Mouse (Mus musculus) lung, embryonic 14.5 days (tissue): ENCODE measurements around the gene Abcf1. TPM values are rescaled to one million over a fixed set of nuclear protein-coding genes. Genes with fewer than 3 reads are reported as not detected.

ENCODE experiments used
- ATAC-seq: fragments of 200-750 bp; cut with Nextera tagmentation; 2 replicates; pipeline ENCODE4 v1.8.0; 2017; ENCODE audit warnings: mild to moderate bottlenecking, moderate TSS enrichment, moderate library complexity; ENCODE audit not compliant: insufficient read depth
- DNase-seq: peaks from one replicate; pipeline ENCODE4 v3.0.0-alpha.2; 2015
- H3K27ac ChIP-seq: fragments of 300-500 bp; sonication (generic); 2 replicates; pipeline ENCODE4 v1.5.1; 2014; ENCODE audit warnings: low read depth, mild to moderate bottlenecking, moderate library complexity
- H3K27me3 ChIP-seq: fragments of 300-500 bp; sonication (generic); 2 replicates; pipeline ENCODE4 v1.6.1; 2014; ENCODE audit warnings: low read length, control low read depth; ENCODE audit not compliant: insufficient read depth
- H3K36me3 ChIP-seq: fragments of 300-500 bp; sonication (generic); 2 replicates; pipeline ENCODE4 v1.6.1; 2014; ENCODE audit warnings: control low read depth; ENCODE audit not compliant: insufficient read depth
- H3K4me1 ChIP-seq: fragments of 300-500 bp; sonication (generic); 2 replicates; pipeline ENCODE4 v1.6.1; 2014; ENCODE audit warnings: antibody characterized with exemption, control low read depth; ENCODE audit not compliant: insufficient read depth
- H3K4me2 ChIP-seq: fragments of 300-500 bp; sonication (generic); 2 replicates; pipeline ENCODE4 v1.6.1; 2014; ENCODE audit warnings: mild to moderate bottlenecking
- H3K4me3 ChIP-seq: fragments of 300-500 bp; sonication (generic); 2 replicates; pipeline ENCODE4 v1.5.1; 2014; ENCODE audit warnings: low read depth, low read length
- H3K9ac ChIP-seq: fragments of 300-500 bp; sonication (generic); 2 replicates; pipeline ENCODE4 v1.6.1; 2014
- H3K9me3 ChIP-seq: fragments of 300-500 bp; sonication (generic); 2 replicates; pipeline ENCODE4 v1.6.1; 2016; ENCODE audit warnings: low read depth, low read length, control low read depth
- CTCF ChIP-seq: IDR thresholded peaks from 2 replicates; pipeline ENCODE4 v1.5.1; 2016; ENCODE audit warnings: antibody characterized with exemption, low read depth
- WGBS: fragments of 180-500 bp; shearing (Covaris S2); extraction: QIAGEN DNeasy Blood & Tissue Kit; methylation state at CpG from one replicate; pipeline ENCODE4 v1.1.7; 2014; 5-methylcytosine and 5-hydroxymethylcytosine counted together
- polyA plus RNA-seq: library from polyadenylated mRNA; unstranded; fragments of >200 nt; fragmentation: Nextera tagmentation; extraction: Ambion mirVana; gene quantifications from 2 replicates; pipeline ENCODE4 v1.2.1, GENCODE M21; 2014

Gene Abcf1
- polyA plus RNA-seq, 1 experiment from 2014 or later, result 86.6 TPM

DNA sequence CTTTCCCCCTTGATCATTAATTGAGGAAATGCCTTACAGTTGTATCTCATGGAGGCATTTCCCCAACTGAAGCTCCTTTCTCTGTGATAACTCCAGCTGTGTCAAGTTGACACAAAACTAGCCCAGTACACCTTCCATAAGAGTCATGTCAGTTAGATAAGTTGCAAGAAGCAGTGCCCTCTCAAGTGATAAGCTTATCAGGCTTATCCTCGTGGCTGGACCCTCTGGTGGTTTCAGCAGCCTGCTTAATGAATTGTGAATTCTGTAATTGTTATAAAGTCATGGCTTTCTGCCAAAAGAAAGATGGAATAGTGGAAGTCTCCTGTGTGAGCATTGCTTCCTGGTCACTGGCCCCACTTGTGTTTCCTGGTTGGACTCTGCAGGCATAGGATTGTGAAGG is 42.1 kb downstream of the Abcf1 start:
- TF ChIP-seq CTCF, result no peak
- Histone ChIP-seq H3K4me1 (no peaks in the 10 kb centered on the region), H3K9me3 (no peaks in the 10 kb centered on the region), H3K27ac (no peak overlapping the region), H3K27me3 (no peaks in the 10 kb centered on the region), H3K4me2 (no peak overlapping the region), H3K9ac (no peak overlapping the region), H3K4me3 (no peak overlapping the region), H3K36me3 (peaks cover 80% of the 10 kb centered on the region)
- ATAC-seq (no peak), DNase-seq (no peak)
- WGBS, result 28% methylated on average over 1 of the region's 1 CpGs

DNA sequence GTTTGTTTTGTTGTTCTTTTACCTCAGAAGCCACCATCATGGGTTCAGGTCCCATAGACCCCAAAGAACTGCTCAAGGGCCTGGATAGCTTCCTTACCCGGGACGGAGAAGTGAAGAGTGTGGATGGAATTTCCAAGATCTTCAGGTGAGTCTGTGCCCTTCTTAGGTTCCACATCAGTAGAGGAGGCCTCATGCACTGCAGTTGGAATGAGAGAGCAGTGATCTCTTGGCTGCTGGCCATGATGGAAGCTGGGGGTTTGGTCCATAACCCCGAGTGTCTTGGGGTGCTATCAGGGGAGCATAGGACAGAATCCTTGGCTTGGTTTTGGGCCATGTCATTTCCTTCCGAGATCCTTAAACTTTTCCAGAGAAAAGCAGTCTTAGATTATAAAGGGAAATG is 46.3 kb downstream of the Abcf1 start:
- Histone ChIP-seq H3K9me3 (no peaks in the 10 kb centered on the region), H3K4me1 (peaks cover 11% of the 10 kb centered on the region), H3K9ac (no peak overlapping the region), H3K4me3 (no peak overlapping the region), H3K36me3 (peaks cover 58% of the 10 kb centered on the region), H3K27me3 (no peaks in the 10 kb centered on the region), H3K27ac (no peak overlapping the region), H3K4me2 (no peak overlapping the region)
- ATAC-seq (no peak), DNase-seq (no peak)
- no peak for TF ChIP-seq CTCF
- WGBS, result 91% methylated on average over 4 of the region's 4 CpGs

DNA sequence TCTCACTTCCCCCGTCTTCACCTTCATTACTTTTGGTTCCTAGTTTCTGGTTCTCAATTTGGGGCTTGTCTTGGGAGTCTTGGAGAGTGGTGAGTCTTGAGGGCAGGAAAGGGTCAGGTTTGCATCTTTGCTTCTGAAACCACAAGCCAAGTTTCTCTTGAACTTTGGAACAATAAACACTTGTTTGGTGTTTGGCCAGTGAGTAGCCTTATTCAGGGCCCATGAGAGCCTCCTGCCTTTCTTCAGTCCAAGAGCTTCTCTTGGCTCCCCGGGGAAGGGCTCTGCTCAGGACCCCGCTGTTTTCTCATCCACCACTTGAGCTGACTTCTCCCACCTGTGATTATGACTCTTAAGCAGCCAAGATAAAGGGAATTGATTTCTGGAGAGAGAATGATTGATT is 47.0 kb downstream of the Abcf1 start:
- Histone ChIP-seq H3K4me3 (no peak overlapping the region), H3K36me3 (peaks cover 54% of the 10 kb centered on the region), H3K4me2 (no peak overlapping the region), H3K27me3 (no peaks in the 10 kb centered on the region), H3K9me3 (no peaks in the 10 kb centered on the region), H3K27ac (no peak overlapping the region), H3K9ac (no peak overlapping the region), H3K4me1 (peaks cover 11% of the 10 kb centered on the region)
- WGBS, result 84% methylated on average over 3 of the region's 3 CpGs
- DNase-seq, result no peak
- no peak for ATAC-seq
- TF ChIP-seq CTCF, result no peak

DNA sequence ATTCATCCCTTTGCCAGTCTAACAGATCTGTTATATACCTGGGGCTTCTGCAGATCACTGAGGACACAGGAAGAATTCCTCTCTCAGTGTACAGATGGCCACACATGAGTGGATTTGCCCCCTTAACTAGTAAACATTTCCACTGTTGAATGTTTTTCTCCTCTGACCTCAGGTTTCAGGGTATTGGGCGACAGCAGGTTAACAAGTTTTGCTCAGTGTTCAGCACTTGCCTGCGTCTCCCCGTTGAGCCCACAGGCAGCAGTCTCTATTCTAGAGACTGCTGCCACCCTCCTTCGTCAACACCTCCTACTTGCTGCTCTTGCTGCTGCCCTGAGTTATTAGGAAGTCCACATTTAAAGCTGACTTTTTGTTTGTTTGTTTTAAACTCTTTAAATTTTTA is 47.9 kb downstream of the Abcf1 start:
- H3K4me3 ChIP-seq, result no peak overlapping the region
- peaks cover 53% of the 10 kb centered on the region for H3K36me3 ChIP-seq
- no peak overlapping the region for H3K9ac ChIP-seq
- no peaks in the 10 kb centered on the region for H3K9me3 ChIP-seq
- 76% methylated on average over 4 of the region's 4 CpGs for WGBS
- H3K27me3 ChIP-seq, result no peaks in the 10 kb centered on the region
- no peak for ATAC-seq
- H3K4me1 ChIP-seq, result peaks cover 11% of the 10 kb centered on the region
- H3K4me2 ChIP-seq, result no peak overlapping the region
- no peak for DNase-seq
- H3K27ac ChIP-seq, result no peak overlapping the region
- no peak for TF ChIP-seq CTCF

DNA sequence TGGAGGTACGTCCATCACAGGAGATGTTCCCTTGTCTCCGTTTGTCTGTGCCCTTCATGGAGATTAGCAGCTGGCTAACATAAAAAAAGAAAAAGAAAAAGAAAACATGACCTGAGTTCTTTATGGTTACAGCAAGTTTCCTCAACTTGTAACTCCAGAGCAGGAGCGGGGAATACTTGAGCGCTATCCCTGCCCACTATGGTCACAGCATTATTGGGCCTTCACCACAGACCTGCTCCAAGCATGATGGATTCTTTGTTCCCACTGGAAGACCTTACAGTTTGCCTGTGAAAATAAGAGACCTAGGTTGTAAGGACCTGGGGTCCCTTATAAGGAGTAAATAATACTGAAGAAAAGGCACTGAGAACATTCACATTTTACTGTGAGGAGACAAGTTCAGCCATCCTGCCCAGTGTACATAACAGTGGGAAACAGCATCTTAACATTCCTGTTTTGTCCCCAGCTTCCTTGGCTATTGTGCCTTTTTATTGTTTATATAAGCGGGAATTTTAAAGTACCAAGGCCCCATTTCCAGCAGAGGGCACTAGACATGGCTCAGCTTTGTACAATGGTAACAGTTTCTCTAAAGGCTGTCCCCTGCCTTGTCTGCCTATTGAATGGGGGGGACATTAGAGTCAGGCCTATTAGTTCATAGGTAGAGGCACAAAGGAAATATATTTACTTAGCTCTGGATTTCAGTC is 48.5 kb downstream of the Abcf1 start:
- Histone ChIP-seq H3K27me3 (no peaks in the 10 kb centered on the region), H3K36me3 (peaks cover 46% of the 10 kb centered on the region), H3K27ac (peak overlapping the region; percentile 99), H3K9me3 (no peaks in the 10 kb centered on the region), H3K4me1 (peaks cover 11% of the 10 kb centered on the region), H3K4me3 (no peak overlapping the region), H3K4me2 (peak overlapping the region; percentile 100; the same call in 1 of the 2 replicates), H3K9ac (no peak overlapping the region)
- no peak for ATAC-seq
- peak; percentile 72 for TF ChIP-seq CTCF
- peak; percentile 87 for DNase-seq
- 60% methylated on average over 5 of the region's 5 CpGs for WGBS

DNA sequence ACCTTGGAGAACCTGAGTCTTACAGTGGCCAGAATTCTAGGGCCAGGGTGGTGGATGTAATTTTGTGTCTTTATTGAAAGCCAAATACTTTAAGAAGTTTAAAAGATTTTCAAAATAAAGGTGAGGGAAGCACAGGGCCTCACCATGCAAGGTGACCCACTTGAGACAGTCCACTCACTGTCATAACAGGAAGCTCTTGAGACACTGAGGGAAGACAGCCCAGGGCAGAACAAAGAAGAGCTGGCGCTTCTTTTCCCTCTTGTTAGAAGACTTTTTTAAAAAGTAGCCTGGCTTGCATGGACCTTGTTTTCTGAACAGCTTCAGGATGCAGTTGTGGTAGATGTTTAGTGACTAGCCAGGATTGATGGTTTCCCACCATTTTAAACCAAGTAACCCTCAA is 49.2 kb downstream of the Abcf1 start:
- Histone ChIP-seq H3K27me3 (no peaks in the 10 kb centered on the region), H3K36me3 (peaks cover 40% of the 10 kb centered on the region), H3K4me3 (no peak overlapping the region), H3K9ac (no peak overlapping the region), H3K27ac (peak overlapping the region; percentile 99), H3K4me1 (peaks cover 11% of the 10 kb centered on the region), H3K9me3 (no peaks in the 10 kb centered on the region), H3K4me2 (peak overlapping the region; percentile 100; the same call in 1 of the 2 replicates)
- ATAC-seq (no peak), DNase-seq (peak; percentile 23)
- WGBS, result 64% methylated on average over 1 of the region's 1 CpGs
- no peak for TF ChIP-seq CTCF

DNA sequence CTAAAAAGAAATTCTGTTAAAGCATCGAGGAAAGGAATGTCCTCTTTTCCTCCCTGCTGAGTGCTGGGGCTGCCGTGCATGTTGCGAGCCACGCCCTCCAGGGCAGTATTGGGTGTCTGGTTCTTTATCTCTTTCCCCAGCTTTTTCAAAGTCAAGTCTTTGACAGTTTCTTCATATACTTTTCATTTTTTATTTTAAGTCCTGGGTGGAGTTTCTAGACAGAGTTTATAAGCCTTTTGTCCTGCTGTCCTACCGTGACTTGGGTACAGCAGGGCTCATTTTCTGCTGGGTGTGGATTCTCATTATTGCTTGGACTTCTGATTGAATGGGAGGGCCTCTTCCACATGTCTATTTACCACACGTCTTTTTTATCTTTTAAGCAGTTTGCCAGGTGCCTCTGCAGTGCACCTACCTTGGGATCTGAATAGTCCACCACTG is 49.7 kb downstream of the Abcf1 start:
- Histone ChIP-seq H3K4me1 (peaks cover 11% of the 10 kb centered on the region), H3K9me3 (no peaks in the 10 kb centered on the region), H3K36me3 (peaks cover 35% of the 10 kb centered on the region), H3K27me3 (no peaks in the 10 kb centered on the region), H3K9ac (peak overlapping the region; percentile 96), H3K4me2 (peak overlapping the region; percentile 100), H3K27ac (peak overlapping the region; percentile 99), H3K4me3 (peak overlapping the region; percentile 79; the same call in 1 of the 2 replicates)
- DNase-seq, result peak; percentile 22
- TF ChIP-seq CTCF, result no peak
- 38% methylated on average over 6 of the region's 6 CpGs for WGBS
- no peak for ATAC-seq
